Mouse (Mus musculus) Patski (cell line): Measurements from ENCODE around the gene Krtap1-4. TPM values are rescaled to one million over a fixed set of nuclear protein-coding genes. Genes with fewer than 3 reads are reported as not detected.

Source experiments
- ATAC-seq: fragments of 100-300 bp; one replicate; pipeline ENCODE4 v1.8.0; 2021
- CTCF ChIA-PET: fragments of 350-600 bp; sonication (Branson Sonifier 250); formaldehyde crosslinking; loops from one replicate; lab custom pipeline; 2022; ENCODE audit warnings: inconsistent platforms; lab: Charles Lee
- POLR2A ChIA-PET: fragments of 350-600 bp; sonication (Branson Sonifier 250); formaldehyde crosslinking; loops from one replicate; lab custom pipeline; 2022; ENCODE audit warnings: antibody characterized with exemption, inconsistent platforms; lab: Charles Lee
- DNase-seq: peaks from one replicate; pipeline ENCODE4 v3.0.0-alpha.2; 2011; ENCODE audit warnings: low read depth, low spot score
- H3K27me3 ChIP-seq: fragments of 371-371 bp; one replicate; pipeline ENCODE4 v1.5.1; 2021
- CTCF ChIP-seq: fragments of 100-300 bp; IDR thresholded peaks from one replicate; pipeline ENCODE4 v1.5.1; 2021
- in situ Hi-C: fragments of 300-500 bp; cut with MboI; formaldehyde crosslinking; loops from 3 replicates; pipeline ENCODE4 v1.11.1; 2018; ENCODE audit warnings: low pct_unique_long_range_greater_than_20kb, mixed read lengths
- polyA plus RNA-seq: library from polyadenylated mRNA; unstranded; gene quantifications from one replicate; pipeline ENCODE4 v1.2.3, GENCODE M21; 2021

The Krtap1-4 gene
- polyA plus RNA-seq, 1 experiment from 2014 or later, result not detected

DNA sequence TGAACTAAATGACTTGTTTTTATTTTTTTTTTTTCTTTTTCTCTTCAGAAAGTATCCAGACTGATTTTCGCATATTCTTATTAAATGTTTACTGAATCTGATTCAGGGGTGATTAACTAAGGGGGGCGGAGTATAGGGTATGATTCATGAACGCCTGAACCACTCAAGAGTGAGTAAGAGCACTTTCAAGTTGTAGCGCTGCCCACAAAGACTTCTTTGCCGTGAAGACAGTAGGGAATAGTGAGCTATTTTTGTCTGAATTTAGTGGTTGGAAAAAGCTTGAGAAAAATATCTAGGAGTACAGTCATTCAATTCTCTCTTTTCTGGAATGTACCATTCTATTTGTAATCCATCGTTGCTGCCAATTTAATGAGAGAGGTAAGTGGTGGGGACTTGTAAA lies 1.9 kb downstream of the Krtap1-4 start:
- TF ChIP-seq CTCF, result no peak
- in situ Hi-C loops, result loop anchor here (10.0 kb wide), 1 partner anchor 183 kb away; no protein-coding TSS in a partner anchor
- ChIA-PET POLR2A (no interaction called here), CTCF (interaction anchor here (1.1 to 2.3 kb wide), 2 partner anchors 8 to 32 kb away, joined by 3 to 6 read pairs; no protein-coding TSS in a partner anchor)
- no peaks in the 10 kb centered on the region for H3K27me3 ChIP-seq
- ATAC-seq (peak; percentile 74), DNase-seq (no peak)

DNA sequence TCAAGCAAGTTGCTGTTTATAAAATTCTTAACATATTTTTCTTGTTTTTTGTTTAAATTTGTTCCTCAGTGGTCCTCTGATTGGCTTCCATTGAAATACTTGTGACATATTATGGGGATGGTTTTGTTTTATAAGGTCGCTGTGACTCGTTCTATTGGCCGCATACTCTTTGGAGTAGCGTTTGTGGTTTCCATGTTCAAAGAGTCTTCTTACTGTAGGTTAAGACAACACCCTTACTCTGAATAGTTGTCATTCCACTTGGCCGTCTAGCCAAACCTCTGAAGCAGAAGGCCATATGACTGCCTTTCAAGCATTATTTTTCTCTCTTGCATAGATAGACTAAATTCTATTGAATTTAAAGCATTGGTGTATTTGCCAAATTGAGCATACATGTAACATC lies 2.4 kb downstream of the Krtap1-4 start:
- in situ Hi-C loops, result loop anchor here (10.0 kb wide), 1 partner anchor 184 kb away; no protein-coding TSS in a partner anchor
- no peaks in the 10 kb centered on the region for H3K27me3 ChIP-seq
- ChIA-PET CTCF (interaction anchor here (2.3 kb wide), 1 partner anchor 7 kb away, joined by 6 read pairs; no protein-coding TSS in a partner anchor), POLR2A (no interaction called here)
- ATAC-seq (no peak), DNase-seq (no peak)
- TF ChIP-seq CTCF, result no peak

DNA sequence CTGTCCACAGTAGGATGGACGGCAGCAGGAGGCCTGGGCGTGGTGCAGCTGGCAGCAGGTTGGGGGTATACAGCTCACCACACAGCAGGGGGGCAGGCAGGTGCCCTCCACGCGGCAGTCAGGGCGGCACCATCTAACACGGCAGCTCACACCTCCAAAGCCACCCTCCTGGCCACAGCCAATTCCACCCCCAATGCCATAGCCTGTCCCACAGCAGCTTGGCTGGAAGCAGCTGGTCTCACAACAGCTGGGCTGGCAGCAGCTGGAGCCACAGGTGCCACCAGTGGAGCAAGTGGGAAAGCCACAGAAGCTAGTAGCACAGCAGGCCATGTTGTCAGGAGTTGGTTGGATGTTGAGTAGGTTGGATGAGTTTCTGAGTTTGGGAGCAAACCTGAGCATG lies 2.8 kb downstream of the Krtap1-4 start, which contains the start of gene Krtap1-5:
TSS of gene Krtap1-5 (minus strand) at position 381 of the 400 bp plus-strand sequence.
- ATAC-seq (no peak), DNase-seq (no peak)
- no peak for TF ChIP-seq CTCF
- ChIA-PET POLR2A (no interaction called here), CTCF (no interaction called here)
- in situ Hi-C loops, result loop anchor here (10.0 kb wide), 1 partner anchor 184 kb away; no protein-coding TSS in a partner anchor
- no peaks in the 10 kb centered on the region for H3K27me3 ChIP-seq

DNA sequence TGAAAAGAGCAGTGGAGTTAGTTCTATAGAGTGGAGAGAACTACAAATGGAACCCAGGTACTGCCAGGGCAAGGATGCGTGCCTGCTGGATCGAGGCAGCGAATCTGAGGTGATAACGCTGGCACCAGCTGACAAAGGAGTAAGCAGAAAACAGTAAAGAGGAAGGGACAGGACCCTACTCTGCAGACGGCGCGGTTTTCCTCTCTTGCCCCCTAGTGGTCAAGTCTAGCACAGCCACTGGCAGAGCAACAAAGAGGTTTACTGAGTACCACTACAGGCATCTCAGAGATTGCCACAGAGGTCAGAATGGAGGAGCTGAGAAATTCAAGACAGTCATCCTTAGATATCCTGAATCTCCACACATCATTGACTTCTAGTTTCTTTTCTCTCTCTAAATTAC lies 9.3 kb downstream of the Krtap1-4 start:
- CTCF ChIA-PET, result interaction anchor here (0.7 to 2.1 kb wide), 11 partner anchors 8 to 724 kb away, joined by 3 to 6 read pairs (median 3); no protein-coding TSS in a partner anchor
- DNase-seq (no peak), ATAC-seq (peak; percentile 91)
- peak; percentile 95 for TF ChIP-seq CTCF
- POLR2A ChIA-PET, result interaction anchor here (0.6 kb wide), 1 partner anchor 106 kb away, joined by 3 read pairs; no protein-coding TSS in a partner anchor
- in situ Hi-C loops, result loop anchor here (5.0 to 10.0 kb wide), 4 partner anchors 107 to 591 kb away; partner anchors contain the start of gene Krt10
- no peaks in the 10 kb centered on the region for H3K27me3 ChIP-seq

DNA sequence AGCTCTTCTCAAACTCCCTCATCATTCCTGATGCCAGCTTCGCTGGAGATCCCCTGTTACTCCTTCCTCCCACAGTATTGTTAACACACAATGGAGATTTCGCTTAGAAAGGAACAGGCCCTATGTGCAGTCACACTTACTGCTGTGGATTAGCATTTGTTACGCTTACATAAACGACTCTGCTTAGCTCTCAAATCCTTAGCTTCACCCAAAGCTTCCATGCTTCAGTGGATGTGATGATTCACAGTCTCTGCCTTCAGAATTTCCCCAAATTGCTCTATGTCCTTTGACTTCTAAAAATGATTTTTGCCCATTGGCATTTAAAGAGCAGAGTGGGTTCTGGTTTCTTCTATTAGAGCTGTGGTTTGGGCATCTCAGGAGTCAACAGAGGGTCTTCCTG lies 10.3 kb downstream of the Krtap1-4 start:
- ChIA-PET POLR2A (no interaction called here), CTCF (interaction anchor here (1.2 to 2.1 kb wide), 5 partner anchors 9 to 109 kb away, joined by 3 to 6 read pairs (median 6); no protein-coding TSS in a partner anchor)
- ATAC-seq, result peak; percentile 38
- in situ Hi-C loops, result loop anchor here (5.0 to 10.0 kb wide), 4 partner anchors 106 to 592 kb away; partner anchors contain the start of gene Krt10
- TF ChIP-seq CTCF, result no peak
- peak; percentile 66 for DNase-seq
- H3K27me3 ChIP-seq, result no peaks in the 10 kb centered on the region

DNA sequence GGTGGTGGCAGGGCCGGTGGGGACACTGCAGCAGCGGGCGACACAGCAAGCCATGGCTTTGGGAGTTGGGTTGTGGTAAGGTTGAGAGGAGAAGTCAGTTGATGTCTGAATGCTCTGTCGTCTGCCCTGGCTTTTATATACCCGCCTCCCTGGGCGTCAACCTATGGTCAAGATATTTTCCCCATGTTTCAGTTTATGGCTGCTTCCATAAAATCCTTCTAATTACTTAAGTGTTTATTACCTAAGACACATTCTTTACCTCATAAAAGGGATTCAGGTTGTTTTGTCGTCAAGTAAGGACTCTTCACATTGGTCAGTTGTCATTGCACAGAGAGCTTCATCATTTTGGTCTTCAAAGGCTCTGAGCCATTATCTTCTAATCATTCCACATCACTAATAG lies 16.9 kb downstream of the Krtap1-4 start, which contains the start of gene Krtap3-1:
TSS of gene Krtap3-1 (minus strand) at position 101 of the 400 bp plus-strand sequence.
- ChIA-PET CTCF (interaction anchor here (1.0 kb wide), 1 partner anchor 8 kb away, joined by 3 read pairs; no protein-coding TSS in a partner anchor), POLR2A (interaction anchor here (0.6 kb wide), 1 partner anchor 591 kb away, joined by 3 read pairs; no protein-coding TSS in a partner anchor)
- no peak for DNase-seq
- ATAC-seq, result no peak
- in situ Hi-C loops, result no loop called here
- TF ChIP-seq CTCF, result no peak
- no peaks in the 10 kb centered on the region for H3K27me3 ChIP-seq

DNA sequence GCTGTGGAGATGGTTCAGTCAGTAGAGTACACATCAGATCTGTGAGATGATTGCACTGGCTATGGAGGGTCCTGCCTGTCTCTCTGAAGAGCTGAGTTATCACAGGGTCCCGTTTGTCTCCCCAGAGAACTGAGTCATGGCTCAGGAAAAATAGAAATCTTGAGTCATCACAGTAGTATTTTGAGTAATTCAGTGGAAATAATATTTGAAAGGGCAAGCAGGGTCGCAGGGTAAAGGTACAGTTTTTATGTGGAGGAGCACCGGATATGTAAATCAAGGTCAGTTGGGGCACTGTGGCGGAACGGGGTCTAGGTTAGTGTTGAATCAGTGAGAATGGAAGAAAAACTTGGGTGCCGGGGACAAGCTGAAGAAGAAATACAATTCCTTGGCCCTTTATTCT lies 20.9 kb downstream of the Krtap1-4 start:
- no peak for DNase-seq
- in situ Hi-C loops, result no loop called here
- POLR2A ChIA-PET, result interaction anchor here (1.4 kb wide), 1 partner anchor 10 kb away, joined by 3 read pairs; no protein-coding TSS in a partner anchor

DNA sequence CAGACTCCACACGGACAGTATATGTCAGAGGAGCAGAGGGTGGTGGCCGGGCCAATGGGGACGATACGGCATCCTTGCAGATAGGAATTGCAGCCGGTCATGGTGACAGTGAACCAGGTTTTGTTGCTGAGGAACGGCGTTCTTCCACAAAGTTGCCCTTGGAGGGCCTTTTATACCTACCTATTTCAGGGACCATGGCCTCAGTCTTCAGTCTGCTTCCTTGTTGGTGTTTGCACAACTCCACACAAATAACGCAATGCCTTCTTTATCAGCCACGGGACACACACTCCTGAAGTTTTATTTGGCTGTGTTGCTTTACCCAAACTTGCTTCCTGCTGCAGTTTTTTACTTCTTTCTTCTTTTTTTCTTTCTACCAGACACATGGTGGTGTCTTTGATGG lies 24.1 kb downstream of the Krtap1-4 start, which contains the start of gene Gm11939:
TSS of gene Gm11939 (minus strand) at position 101 of the 400 bp plus-strand sequence.
- in situ Hi-C loops, result no loop called here
- no peak for ATAC-seq
- H3K27me3 ChIP-seq, result no peaks in the 10 kb centered on the region
- POLR2A ChIA-PET, result no interaction called here
- TF ChIP-seq CTCF, result no peak
- DNase-seq, result no peak
- CTCF ChIA-PET, result interaction anchor here (1.8 kb wide), 1 partner anchor 14 kb away, joined by 4 read pairs; no protein-coding TSS in a partner anchor

More for the DNA sequence above, 20.9 kb downstream of the Krtap1-4 start:
- no peaks in the 10 kb centered on the region for H3K27me3 ChIP-seq
- CTCF ChIA-PET, result interaction anchor here (0.8 to 1.5 kb wide), 3 partner anchors 9 to 46 kb away, joined by 3 read pairs; no protein-coding TSS in a partner anchor
- ATAC-seq, result no peak
- TF ChIP-seq CTCF, result no peak

DNA sequence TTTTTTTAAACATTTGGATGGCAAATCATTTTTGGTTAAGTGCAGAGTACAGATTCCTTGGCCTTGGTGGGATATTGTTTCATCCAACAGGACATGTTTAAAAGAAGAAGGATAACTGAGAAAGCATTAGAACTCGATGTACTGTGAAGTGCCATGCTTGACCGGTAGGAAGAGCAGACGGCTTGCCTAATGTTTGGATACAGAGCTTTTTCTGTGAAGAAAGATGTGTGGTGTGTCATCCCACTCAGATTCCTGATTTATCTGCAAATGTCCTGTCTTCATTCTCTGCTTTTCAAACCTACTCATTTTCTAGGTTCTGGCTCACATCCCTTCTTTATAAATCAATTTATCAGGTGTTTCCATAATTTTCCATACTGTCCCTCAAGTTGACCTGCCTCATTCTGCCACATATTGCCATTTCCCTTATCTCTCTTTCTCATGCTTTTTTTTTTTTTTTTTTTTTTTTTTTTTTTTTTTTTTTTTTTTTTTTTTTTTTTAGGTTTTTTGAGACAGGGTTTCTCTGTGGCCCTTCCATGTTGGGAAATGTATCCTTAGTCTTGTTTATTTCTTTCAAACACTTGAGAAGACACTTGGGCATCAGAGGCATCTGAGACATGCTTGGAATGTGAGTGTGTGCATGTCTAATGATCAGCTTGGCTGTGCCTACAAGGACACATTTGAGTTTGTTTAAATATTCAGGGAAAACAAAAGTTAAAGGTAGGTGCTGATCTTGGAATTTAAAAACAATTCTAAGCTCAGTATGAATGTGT lies 25.3 kb downstream of the Krtap1-4 start:
- H3K27me3 ChIP-seq, result no peaks in the 10 kb centered on the region
- DNase-seq (no peak), ATAC-seq (peak; percentile 74)
- no peak for TF ChIP-seq CTCF
- in situ Hi-C loops, result no loop called here
- ChIA-PET POLR2A (no interaction called here), CTCF (interaction anchor here (0.9 kb wide), 1 partner anchor 9 kb away, joined by 3 read pairs; the partner anchor contains the start of gene Krtap3-1)

DNA sequence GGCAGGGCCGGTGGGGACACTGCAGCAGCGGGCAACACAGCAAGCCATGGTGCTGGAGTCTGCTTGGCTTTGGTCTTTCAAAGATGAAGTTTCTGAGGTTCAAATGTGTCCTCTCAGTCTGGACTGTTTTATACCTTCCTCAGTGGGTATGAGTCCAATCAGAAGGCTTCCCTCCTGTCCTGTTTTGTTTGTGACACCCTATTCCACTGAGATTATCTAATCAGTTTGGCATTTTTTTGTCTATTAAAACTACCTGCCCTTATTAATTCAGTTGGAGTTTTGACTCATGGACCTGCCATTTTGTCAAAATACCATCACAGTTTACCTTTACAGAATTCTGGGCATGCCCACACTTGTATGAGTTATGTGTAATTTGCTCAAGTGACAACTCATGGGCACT lies 26.7 kb downstream of the Krtap1-4 start, which contains the start of gene Krtap3-2:
TSS of gene Krtap3-2 (minus strand) at position 101 of the 400 bp plus-strand sequence.
- H3K27me3 ChIP-seq, result no peaks in the 10 kb centered on the region
- in situ Hi-C loops, result no loop called here
- ATAC-seq (no peak), DNase-seq (no peak)
- CTCF ChIA-PET, result no interaction called here
- POLR2A ChIA-PET, result no interaction called here
- TF ChIP-seq CTCF, result no peak
